Mouse (Mus musculus) stomach, postnatal 0 days (tissue): ENCODE measurements around the gene Alx3.

ENCODE experiments used
- CTCF ChIP-seq: IDR thresholded peaks from 2 replicates; pipeline ENCODE4 v1.5.1; 2016; ENCODE audit warnings: antibody characterized with exemption, low read depth, mild to moderate bottlenecking, moderate library complexity
- EP300 ChIP-seq: optimal IDR thresholded peaks from 2 replicates; pipeline ENCODE3; 2016; ENCODE audit warnings: antibody characterized with exemption

DNA sequence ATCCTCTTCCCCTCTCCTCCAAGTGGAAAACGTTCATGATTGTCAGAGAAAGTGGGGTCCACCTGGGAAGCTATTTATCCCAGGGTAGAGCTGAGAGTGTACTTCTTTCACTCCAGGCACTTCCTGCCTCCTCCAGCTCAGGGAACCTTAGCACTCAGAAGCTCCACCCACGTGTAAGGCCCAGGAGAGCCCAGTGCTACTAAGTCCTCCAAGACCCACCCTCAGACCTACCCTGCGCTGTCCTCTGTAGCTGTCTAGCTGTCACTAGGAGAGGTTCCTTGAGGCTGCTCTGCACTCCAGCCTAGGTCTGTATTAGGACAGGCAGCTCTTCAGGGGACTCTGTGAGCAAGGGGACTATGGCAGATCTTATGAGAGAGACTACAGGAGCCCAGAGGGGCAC is 36.1 kb upstream of the Alx3 start:
- TF ChIP-seq EP300 = no peak
- TF ChIP-seq CTCF = no peak
